Mouse (Mus musculus) ovary, postnatal 14 days (tissue): Measurements from ENCODE around the gene Ncf1.

Experiments
- DNase-seq: peaks from one replicate; pipeline ENCODE4 v3.0.0; 2022; ENCODE audit warnings: low spot score

Gene Ncf1

DNA sequence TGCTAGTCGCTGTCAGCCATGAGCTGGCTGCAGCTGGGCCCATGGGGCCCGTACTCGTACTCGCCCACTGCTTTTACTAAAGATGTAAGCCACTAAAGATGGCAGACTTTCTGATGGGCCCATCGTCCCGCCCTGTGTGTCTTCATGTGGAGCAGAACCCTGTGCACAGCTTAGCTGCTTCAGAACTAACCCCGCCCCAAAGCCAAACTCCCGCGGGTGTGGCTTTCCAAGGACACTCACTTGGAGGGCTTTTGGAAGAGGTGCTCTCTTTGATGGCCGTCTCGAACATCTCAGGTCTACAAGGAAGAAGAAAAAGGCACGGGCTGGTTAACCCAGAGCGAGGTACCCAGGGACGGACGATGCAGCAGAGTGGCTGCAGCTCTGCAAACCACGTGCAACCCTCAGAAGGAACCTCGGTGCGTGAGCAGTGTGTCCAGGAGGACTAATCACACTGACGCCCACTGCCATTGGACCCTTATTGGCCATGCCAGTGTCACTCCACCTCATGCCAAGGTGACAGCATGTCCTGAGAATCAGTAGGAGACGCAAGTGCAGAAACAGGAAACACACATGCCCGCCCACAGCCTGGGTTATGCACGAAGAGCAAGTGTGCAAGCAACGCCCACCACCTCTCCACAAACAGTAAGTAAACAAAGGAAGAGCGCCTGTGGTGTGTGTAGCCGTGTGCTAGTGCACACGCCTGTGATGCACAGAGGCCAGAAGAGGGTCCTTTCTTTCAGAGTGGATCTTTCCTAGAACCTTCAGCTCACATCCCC lies 14.4 kb upstream of the Ncf1 start:
- no peak for DNase-seq

DNA sequence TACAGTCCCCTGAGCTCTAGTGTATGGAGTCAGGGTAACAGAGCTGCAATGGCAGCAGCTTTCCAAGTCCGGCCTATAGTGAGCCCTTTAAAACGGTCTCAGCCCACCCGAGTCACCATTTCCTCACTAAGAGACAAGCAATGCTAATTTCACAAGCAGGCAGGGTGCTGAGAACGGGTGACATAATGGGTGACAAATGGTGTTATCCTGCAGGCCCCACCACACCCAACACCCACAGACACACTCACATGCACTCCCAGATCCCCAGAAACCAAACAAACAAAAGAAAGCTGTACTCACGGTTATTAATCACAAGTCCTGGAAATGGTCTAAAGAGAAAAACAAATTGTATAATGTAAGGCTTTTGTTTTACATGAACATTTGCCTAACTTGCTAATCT lies 12.4 kb upstream of the Ncf1 start:
- no peak for DNase-seq

- no peak for DNase-seq
These were observed 8.7 kb upstream of the Ncf1 start for GRCm38 (mm10) chr5:134237936-134238760.

- DNase-seq, result no peak
These were observed 8.1 kb upstream of the Ncf1 start for GRCm38 (mm10) chr5:134237508-134237907.

GRCm38 (mm10) chr5:134236796-134237195 lies 7.4 kb upstream of the Ncf1 start:
- DNase-seq, result no peak

DNA sequence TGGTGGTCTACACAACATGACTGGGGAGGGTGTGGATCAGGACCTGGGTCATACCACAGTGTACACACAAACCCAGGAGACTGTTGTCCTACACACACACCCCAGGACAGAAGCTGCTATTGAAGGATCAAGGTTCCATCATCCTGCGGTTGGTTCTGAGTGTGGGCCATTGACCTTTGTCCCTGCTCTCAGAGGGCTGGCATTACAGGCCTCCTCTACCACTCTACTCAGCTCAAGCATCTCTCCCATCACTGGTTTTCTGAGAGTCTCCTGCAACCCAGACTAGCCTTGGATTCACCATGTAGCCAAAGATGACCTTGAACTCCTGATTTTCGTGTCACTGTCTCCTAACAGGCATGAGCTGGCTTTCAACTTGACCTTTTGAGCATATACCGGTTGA lies 6.8 kb upstream of the Ncf1 start:
- no peak for DNase-seq

- peak; percentile 46 for DNase-seq
These were observed 5.7 kb upstream of the Ncf1 start for GRCm38 (mm10) chr5:134235111-134235510.

DNA sequence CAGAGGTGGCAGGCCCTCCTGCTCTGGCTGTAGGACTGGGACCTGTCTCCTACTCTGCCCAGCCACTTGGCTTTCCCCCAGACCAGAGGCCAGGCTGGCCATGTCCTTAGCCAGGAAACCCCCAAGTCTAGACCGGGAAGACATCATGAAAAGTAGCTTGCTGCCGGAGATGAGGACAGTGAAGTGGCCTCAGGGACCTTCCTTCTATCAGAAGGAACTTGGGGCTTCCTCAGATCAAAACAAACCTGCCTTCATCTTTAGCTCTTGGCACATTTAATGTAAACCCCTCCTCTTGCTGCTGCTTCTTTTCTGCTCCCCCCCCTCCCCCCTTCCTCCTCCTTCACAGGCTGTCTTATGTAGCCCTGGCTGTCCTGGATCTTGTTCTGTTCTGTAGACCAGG lies 4.8 kb upstream of the Ncf1 start:
- no peak for DNase-seq

GRCm38 (mm10) chr5:134233244-134233651 lies 3.8 kb upstream of the Ncf1 start:
- DNase-seq, result no peak

- DNase-seq, result no peak
These were observed 3.1 kb upstream of the Ncf1 start for GRCm38 (mm10) chr5:134232568-134232967.

DNA sequence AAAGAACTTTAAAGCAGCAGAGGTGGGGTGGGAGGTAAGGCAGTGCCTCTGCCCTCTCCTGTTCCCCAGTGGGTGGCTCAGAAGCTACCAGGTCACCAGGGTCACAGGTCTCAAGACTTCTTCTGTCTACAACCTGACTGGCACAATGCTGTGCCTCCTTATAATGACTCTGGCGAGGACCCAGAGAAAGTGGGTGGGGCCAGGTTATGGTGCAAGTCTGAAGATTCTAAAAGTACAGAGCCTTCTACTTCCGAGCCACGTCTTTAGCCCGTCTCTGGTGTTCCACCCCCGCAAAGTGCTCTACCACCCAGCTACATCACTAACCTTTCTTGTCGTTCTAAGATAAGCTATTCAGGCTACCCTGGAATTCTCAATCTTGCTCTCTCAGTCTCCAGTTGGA lies 2.7 kb upstream of the Ncf1 start:
- DNase-seq, result no peak

- no peak for DNase-seq
These were observed 2.0 kb upstream of the Ncf1 start for GRCm38 (mm10) chr5:134231376-134231775.

GRCm38 (mm10) chr5:134228249-134228638 lies 1.2 kb downstream of the Ncf1 start:
- DNase-seq, result no peak

GRCm38 (mm10) chr5:134227574-134228248 lies 1.7 kb downstream of the Ncf1 start:
- no peak for DNase-seq

- DNase-seq, result no peak
These were observed 2.5 kb downstream of the Ncf1 start for GRCm38 (mm10) chr5:134226946-134227345.

GRCm38 (mm10) chr5:134225110-134225901 lies 4.1 kb downstream of the Ncf1 start:
- DNase-seq, result no peak

DNA sequence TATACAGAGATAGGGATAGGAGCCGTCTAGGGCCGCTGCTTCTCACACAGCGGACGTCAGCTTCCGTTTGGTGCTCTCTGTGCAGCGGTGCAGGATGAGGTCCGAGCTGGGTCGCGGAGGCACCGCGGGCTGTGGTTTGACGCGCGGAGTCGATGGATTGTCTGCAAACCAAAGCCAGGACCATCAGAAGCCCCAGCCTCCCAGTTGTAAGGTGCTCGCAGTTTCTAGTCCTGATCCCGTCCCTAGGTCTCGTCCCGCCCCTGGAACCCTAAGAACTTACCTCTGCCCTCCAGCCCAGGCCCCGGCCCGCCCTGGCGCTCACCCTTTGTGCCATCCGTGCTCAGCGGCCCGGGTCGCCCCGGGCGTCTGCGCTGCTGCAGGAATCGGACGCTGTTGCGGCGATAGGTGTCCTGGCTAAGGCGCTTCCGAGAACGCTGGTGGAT lies 7.7 kb downstream of the Ncf1 start:
- DNase-seq, result no peak

DNA sequence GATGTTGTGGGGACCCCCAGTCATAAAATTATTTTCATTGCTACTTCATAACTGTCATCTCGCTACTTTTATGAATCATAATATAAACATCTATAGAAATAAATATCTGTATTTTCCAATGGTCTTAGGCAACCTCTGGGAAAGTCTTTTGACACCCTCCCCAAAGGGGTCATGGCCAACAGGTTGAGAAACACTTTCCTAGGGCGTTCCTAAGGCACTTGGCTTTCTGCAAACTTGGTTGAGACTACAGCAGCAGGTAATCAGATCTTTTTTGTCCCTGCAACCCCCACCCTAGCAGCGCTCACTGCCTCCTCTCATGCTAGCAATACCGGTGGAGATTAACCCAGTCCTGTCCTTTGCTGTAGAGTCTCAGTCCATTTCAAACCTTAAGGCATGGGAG lies 8.1 kb downstream of the Ncf1 start:
- DNase-seq, result no peak

- DNase-seq, result no peak
These were observed 11.5 kb downstream of the Ncf1 start for GRCm38 (mm10) chr5:134217900-134218299.

DNA sequence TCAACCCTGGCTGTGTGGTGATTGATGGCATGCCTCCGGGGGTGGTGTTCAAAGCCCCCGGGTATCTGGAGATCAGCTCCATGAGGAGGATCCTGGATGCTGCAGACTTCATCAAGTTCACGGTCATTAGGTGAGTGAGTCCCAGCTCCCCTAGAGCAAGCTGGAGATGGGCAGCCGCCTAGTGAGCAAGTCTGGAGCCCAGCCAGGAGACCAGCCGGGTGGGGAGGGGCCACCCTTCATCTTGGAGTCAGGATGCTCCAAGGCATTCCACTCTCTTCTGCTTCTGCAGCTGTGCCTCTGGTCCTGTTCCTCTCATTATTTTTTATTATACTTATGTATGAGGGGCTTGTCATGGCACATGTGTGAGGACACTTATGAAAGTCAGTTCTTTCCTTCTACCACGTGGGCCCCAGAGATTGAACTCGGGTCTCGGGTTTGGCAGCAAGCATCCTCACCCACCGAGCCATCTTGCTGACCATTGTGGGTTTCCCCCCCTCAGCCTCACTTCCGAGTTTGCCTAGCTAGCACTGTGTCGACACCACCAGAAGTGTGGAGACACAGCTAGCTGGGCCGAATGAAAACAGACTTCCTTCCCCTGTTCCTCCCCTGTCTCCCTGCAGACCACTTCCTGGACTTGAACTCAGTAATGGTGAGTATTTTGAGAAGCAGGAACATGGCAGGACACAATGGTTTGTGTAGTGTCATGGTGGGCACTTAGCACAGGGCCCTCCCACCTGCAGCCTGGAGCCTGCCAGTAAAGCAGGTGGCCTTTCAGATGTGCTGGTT lies 15.2 kb downstream of the Ncf1 start:
- no peak for DNase-seq

DNA sequence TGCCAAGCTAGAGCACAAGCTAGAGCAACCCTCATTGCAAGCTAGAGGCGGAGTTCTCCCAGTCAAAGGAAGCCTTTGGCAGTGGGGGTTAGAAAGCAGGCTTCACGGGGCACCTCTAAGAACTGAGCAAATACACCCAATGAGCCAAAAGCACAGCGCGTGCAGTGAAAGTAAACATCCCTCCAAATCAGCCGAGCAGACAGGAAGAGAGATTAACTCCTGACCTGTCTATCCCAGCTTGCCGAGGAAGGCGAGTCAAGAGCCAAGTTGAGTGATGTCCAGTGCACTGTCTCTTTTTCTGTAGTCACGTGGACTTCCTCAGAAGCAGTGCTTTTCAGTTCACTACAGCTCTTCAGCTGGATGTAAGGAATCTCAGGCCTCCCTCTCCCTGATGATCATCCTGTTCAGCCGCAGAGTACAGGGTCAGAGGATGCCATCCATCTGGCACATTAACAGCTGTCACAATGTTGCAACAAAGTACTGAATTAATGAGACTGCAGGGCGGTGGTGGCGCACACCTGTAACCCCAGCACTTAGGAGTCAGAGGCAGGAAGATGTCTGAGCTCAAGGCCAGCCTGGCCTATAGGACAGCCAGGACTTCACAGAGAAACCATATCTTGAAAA lies 19.4 kb downstream of the Ncf1 start:
- DNase-seq, result no peak
